ENCODE assay signal across 31 mouse cellular contexts in genomic region chr7:131133181-131133580, GRCm38 (mm10). TPM values are rescaled to one million over a fixed set of nuclear protein-coding genes. Genes with fewer than 3 reads are reported as not detected.
"Had no signal": no experiment of that assay in that cellular context is flagged by ENCODE, and none has a peak within 500 bp of the region (broad histone marks: within the 10 kb centered on the region; RNA-seq: fewer than 3 reads in every experiment).

No protein-coding gene starts in this region.

- H3K4me3 ChIP-seq: intestine, embryonic 15.5 days; limb, embryonic 10.5 days; limb, embryonic 13.5 days; liver, embryonic 12.5 days; liver, embryonic 15.5 days; midbrain, embryonic 13.5 days; neural tube, embryonic 12.5 days; neural tube, embryonic 15.5 days; stomach, embryonic 15.5 days had no signal

- ATAC-seq: intestine, embryonic 15.5 days; liver, embryonic 12.5 days; midbrain, embryonic 13.5 days had no signal

- H3K4me2 ChIP-seq: intestine, embryonic 15.5 days; limb, embryonic 13.5 days; liver, embryonic 12.5 days; liver, embryonic 15.5 days; midbrain, embryonic 13.5 days; neural tube, embryonic 12.5 days; neural tube, embryonic 15.5 days; stomach, embryonic 15.5 days had no signal

- H3K36me3 ChIP-seq: intestine, embryonic 15.5 days; limb, embryonic 10.5 days; limb, embryonic 13.5 days; liver, embryonic 12.5 days; liver, embryonic 15.5 days; midbrain, embryonic 13.5 days; neural tube, embryonic 12.5 days; neural tube, embryonic 15.5 days; stomach, embryonic 15.5 days had no signal

- H3K9me3 ChIP-seq: intestine, embryonic 15.5 days; limb, embryonic 10.5 days; limb, embryonic 13.5 days; liver, embryonic 12.5 days; liver, embryonic 15.5 days; midbrain, embryonic 13.5 days; neural tube, embryonic 12.5 days; neural tube, embryonic 15.5 days; stomach, embryonic 15.5 days had no signal

- H3K9ac ChIP-seq: intestine, embryonic 15.5 days; limb, embryonic 13.5 days; liver, embryonic 12.5 days; liver, embryonic 15.5 days; midbrain, embryonic 13.5 days; neural tube, embryonic 12.5 days; neural tube, embryonic 15.5 days; stomach, embryonic 15.5 days had no signal

- H3K27me3 ChIP-seq: intestine, embryonic 15.5 days; limb, embryonic 13.5 days; liver, embryonic 12.5 days; liver, embryonic 15.5 days; midbrain, embryonic 13.5 days; neural tube, embryonic 12.5 days; neural tube, embryonic 15.5 days; stomach, embryonic 15.5 days had no signal

- DNase-seq: kidney, adult 11 months; kidney, adult 8-10 months; kidney, postnatal 14 days; kidney, postnatal 4 days; liver; lung, adult 2 months; lung, postnatal 14 days; lung, postnatal 4 days; right cerebral cortex, adult 18-20 months; right cerebral cortex, postnatal 14 days; right cerebral cortex, postnatal 4 days; thymus, adult 2 months; thymus, postnatal 14 days; thymus, postnatal 4 days had no signal

- H3K27ac ChIP-seq: intestine, embryonic 15.5 days; limb, embryonic 10.5 days; limb, embryonic 13.5 days; liver, embryonic 12.5 days; liver, embryonic 15.5 days; midbrain, embryonic 13.5 days; neural tube, embryonic 12.5 days; neural tube, embryonic 15.5 days; stomach, embryonic 15.5 days had no signal

- H3K4me1 ChIP-seq: intestine, embryonic 15.5 days; limb, embryonic 13.5 days; liver, embryonic 12.5 days; liver, embryonic 15.5 days; midbrain, embryonic 13.5 days; neural tube, embryonic 12.5 days; neural tube, embryonic 15.5 days; stomach, embryonic 15.5 days had no signal

RNA-seq across cellular contexts. Expression of gene 4933402N03Rik, which starts 12.9 kb away (rescaled TPM):
- total RNA-seq: layer of hippocampus, adult 18-20 months; layer of hippocampus, postnatal 25 days; left cerebral cortex, adult 8-10 months; left cerebral cortex, postnatal 14 days; megakaryocyte progenitor cell, adult 5-6 weeks; megakaryocyte-erythroid progenitor cell, adult 5-6 weeks had no signal
- polyA plus RNA-seq: intestine, embryonic 15.5 days; kidney, embryonic 16.5 days; limb, embryonic 10.5 days; limb, embryonic 13.5 days; liver, embryonic 12.5 days; liver, embryonic 15.5 days; lung, adult 2 months; lung, embryonic 16.5 days; midbrain, embryonic 13.5 days; neural tube, embryonic 12.5 days; neural tube, embryonic 15.5 days; stomach, embryonic 15.5 days; thymus, adult 2 months had no signal

RNA-seq across cellular contexts. Expression of gene 5430419D17Rik, which starts 41.0 kb away (rescaled TPM):
- total RNA-seq: layer of hippocampus, adult 18-20 months; layer of hippocampus, postnatal 25 days; left cerebral cortex, adult 8-10 months; left cerebral cortex, postnatal 14 days; megakaryocyte progenitor cell, adult 5-6 weeks; megakaryocyte-erythroid progenitor cell, adult 5-6 weeks had no signal
- polyA plus RNA-seq: kidney, embryonic 16.5 days; limb, embryonic 10.5 days; limb, embryonic 13.5 days; liver, embryonic 12.5 days; liver, embryonic 15.5 days; midbrain, embryonic 13.5 days; neural tube, embryonic 12.5 days; neural tube, embryonic 15.5 days had no signal
